Mouse (Mus musculus): ENCODE measurements at regions not wholly inside any gene's neighbourhood (a gene's known extent, or its start where the extent isn't known, plus 50 kb on each side); places are given as distances from the start of the nearest gene placed in this dataset.

DNA sequence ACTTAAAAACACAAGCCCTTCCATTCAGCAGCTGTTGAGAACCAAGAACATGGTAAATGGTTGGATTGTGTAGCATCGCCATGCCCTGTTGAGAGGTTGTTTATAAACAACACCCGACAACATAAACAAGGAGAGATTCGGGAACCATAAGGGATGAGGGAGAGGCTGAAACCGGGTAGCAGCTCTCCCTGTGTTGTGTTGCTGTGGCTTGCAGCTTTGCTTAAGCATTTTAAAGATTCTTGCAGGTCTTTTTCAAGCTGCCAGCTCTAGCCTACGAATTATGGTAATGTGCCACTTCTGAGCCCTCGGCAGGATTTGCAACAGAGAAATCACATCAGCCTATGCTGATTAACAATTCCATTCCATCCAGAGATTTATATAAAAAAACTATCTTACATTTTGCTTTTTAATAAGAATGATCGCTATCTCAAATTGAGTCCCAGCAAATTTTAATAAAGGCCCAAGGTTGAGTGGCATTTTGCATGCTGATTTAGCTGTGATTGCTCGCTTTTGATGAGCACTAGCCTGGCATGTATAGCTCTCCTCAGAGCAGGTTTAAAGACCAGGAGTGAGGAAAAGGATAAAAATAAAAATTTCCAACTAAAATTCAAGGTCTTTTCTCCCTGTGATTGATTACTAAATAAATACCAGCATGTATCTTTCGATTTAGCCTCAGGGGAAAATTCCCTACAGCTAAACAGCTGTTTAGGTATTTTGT, 445.7 kb upstream of the 4930412O13Rik start:
- no peak for TF ChIP-seq GATA1 (IDR thresholded peaks at IDR 0.05; ENCODE audit: borderline replicate concordance, low read length)
- TF ChIP-seq FLI1 (IDR thresholded peaks at IDR 0.05; ENCODE audit: low read length): no peak
